Mouse (Mus musculus) forebrain, embryonic 12.5 days (tissue): ENCODE results near the gene St14. TPM values are rescaled to one million over a fixed set of nuclear protein-coding genes. Genes with fewer than 3 reads are reported as not detected.
"Not testable (repeated sequence)": the region's sequence is repeated elsewhere in the genome, so short reads cannot be mapped to it uniquely, and the experiment has no call there.

ENCODE experiments used
- ATAC-seq: fragments of 200-750 bp; cut with Nextera tagmentation; 2 replicates; pipeline ENCODE4 v1.8.0; 2017; ENCODE audit warnings: moderate TSS enrichment; ENCODE audit not compliant: low FRiP score
- H3K27ac ChIP-seq: fragments of 300-500 bp; sonication (generic); 2 replicates; pipeline ENCODE4 v1.5.1; 2016; ENCODE audit warnings: mild to moderate bottlenecking
- H3K27me3 ChIP-seq: fragments of 300-500 bp; sonication (generic); 2 replicates; pipeline ENCODE4 v1.6.1; 2016; ENCODE audit warnings: mild to moderate bottlenecking
- H3K36me3 ChIP-seq: fragments of 300-500 bp; sonication (generic); replicated peaks from 2 replicates; pipeline ENCODE4 v1.6.1; 2016; ENCODE audit warnings: mild to moderate bottlenecking
- H3K4me1 ChIP-seq: fragments of 300-500 bp; sonication (generic); 2 replicates; pipeline ENCODE4 v1.6.1; 2016
- H3K4me2 ChIP-seq: fragments of 300-500 bp; sonication (generic); 2 replicates; pipeline ENCODE4 v1.6.1; 2016; ENCODE audit warnings: mild to moderate bottlenecking, moderate library complexity
- H3K4me3 ChIP-seq: fragments of 300-500 bp; sonication (generic); replicated peaks from 2 replicates; pipeline ENCODE4 v1.5.1; 2016; ENCODE audit warnings: mild to moderate bottlenecking
- H3K9ac ChIP-seq: fragments of 300-500 bp; sonication (generic); 2 replicates; pipeline ENCODE4 v1.6.1; 2016; ENCODE audit warnings: mild to moderate bottlenecking
- H3K9me3 ChIP-seq: fragments of 300-500 bp; sonication (generic); 2 replicates; pipeline ENCODE4 v1.6.1; 2016
- WGBS: fragments of 180-500 bp; shearing (Covaris S2); methylation state at CpG from one replicate; pipeline ENCODE4 v1.1.7; 2016; 5-methylcytosine and 5-hydroxymethylcytosine counted together
- polyA plus RNA-seq: library from polyadenylated mRNA; unstranded; fragments of >200 nt; fragmentation: Nextera tagmentation; extraction: Ambion mirVana; gene quantifications from 2 replicates; pipeline ENCODE4 v1.2.1, GENCODE M21; 2016

Gene St14
- polyA plus RNA-seq, 1 experiment from 2014 or later, result 2.5 TPM

DNA sequence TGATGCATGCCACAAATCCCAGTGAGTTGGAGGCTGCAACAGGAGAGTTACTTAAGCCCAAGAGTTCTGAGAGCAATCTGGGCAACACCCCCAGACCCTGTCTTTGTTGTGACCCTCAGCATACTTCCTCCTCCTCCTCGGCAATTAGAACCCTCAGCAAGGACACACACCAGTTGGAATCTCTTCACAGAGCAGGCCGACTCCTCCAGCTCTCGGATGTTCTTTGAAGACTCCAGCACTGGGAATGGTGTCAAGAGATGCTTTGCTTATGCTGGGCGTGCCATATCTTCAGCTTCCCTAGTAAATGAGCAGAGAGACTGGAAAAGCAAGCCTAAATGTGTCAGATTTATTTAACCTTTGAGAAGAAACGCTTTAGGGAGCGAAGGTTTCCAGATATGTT lies 50.9 kb downstream of the St14 start:
- H3K27ac ChIP-seq, result no peak overlapping the region
- WGBS, result 84% methylated on average over 6 of the region's 6 CpGs
- H3K9me3 ChIP-seq, result no peaks in the 10 kb centered on the region
- peaks cover 4% of the 10 kb centered on the region; the same call in 1 of the 2 replicates for H3K4me1 ChIP-seq
- H3K27me3 ChIP-seq, result peaks cover 7% of the 10 kb centered on the region; the same call in 1 of the 2 replicates
- no peaks in the 10 kb centered on the region for H3K36me3 ChIP-seq
- H3K4me2 ChIP-seq, result no peak overlapping the region
- no peak for ATAC-seq
- no peak overlapping the region for H3K4me3 ChIP-seq
- no peak overlapping the region for H3K9ac ChIP-seq

DNA sequence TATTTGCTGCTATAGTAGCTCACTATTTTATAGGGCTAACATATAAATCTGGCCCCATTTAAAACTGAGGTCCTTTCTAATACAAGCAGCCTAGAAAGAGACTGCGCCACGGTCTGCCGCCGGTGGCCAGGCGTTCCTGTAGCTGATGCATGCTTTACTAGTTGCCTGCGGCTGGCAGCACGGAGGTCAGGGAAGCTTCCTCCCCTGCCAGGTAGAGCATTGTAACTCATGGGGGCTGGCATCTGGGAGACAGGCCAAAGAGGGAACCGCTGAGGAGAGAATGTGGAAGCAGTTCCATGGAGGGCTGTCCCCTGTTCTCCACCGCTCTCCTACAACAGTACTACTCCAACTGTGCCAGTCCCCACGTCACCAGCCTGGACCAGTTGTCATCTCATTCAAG lies 56.8 kb downstream of the St14 start:
- Histone ChIP-seq H3K36me3 (no peaks in the 10 kb centered on the region), H3K4me3 (no peak overlapping the region), H3K9ac (no peak overlapping the region), H3K27ac (no peak overlapping the region), H3K27me3 (no peaks in the 10 kb centered on the region), H3K4me2 (no peak overlapping the region), H3K9me3 (no peaks in the 10 kb centered on the region), H3K4me1 (no peaks in the 10 kb centered on the region)
- ATAC-seq, result no peak
- WGBS, result 90% methylated on average over 10 of the region's 10 CpGs

DNA sequence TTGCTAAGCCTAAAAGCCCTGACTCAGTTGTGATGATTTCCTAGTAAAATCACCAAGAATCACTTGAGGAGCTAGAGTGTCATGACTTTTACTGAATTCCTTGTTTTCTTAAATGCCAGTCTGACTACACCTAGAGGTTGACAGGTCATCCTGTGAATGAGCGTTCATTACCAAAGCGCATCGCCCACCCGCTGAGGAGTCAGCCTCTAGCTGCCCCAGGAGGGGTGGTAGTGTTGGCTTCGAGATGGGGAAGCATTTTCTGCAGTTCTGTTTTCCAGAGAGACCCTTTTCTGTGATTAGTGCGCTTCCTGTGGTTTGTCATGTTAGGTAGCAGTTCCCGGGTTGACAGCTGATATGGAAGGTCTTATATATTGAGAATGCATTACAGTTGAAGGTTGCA lies 57.9 kb downstream of the St14 start:
- H3K27me3 ChIP-seq, result no peaks in the 10 kb centered on the region
- no peaks in the 10 kb centered on the region for H3K9me3 ChIP-seq
- no peak overlapping the region for H3K9ac ChIP-seq
- no peak overlapping the region for H3K4me2 ChIP-seq
- no peaks in the 10 kb centered on the region for H3K4me1 ChIP-seq
- peaks cover 3% of the 10 kb centered on the region; the same call in 1 of the 2 replicates for H3K36me3 ChIP-seq
- no peak overlapping the region for H3K4me3 ChIP-seq
- no peak for ATAC-seq
- whole genome bisulfite sequencing, result 87% methylated on average over 7 of the region's 7 CpGs
- H3K27ac ChIP-seq, result no peak overlapping the region

DNA sequence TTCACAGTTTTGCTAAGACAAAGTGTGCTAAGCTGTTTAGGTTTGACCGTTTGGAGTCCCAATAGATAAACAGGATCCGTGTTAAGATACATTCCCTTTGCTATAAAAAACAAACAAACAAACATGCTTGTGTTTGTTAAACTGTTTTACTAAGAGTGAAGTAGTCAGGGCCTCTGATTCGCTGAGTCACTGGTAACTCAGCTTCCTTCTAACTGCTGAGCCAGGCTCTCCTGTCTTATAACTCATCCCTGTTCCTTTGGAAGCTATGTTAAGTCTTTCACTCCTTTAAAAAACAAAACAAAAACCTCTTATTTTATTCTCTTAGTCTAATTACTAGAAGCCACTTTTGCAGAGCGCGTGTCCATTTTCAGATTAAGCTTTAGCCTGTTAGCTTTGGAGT lies 59.4 kb downstream of the St14 start:
- Histone ChIP-seq H3K27ac (no peak overlapping the region), H3K4me3 (no peak overlapping the region), H3K4me2 (no peak overlapping the region), H3K4me1 (no peaks in the 10 kb centered on the region), H3K27me3 (no peaks in the 10 kb centered on the region), H3K36me3 (peaks cover 5% of the 10 kb centered on the region), H3K9ac (no peak overlapping the region), H3K9me3 (no peaks in the 10 kb centered on the region)
- ATAC-seq, result no peak
- WGBS, result 96% methylated on average over 5 of the region's 5 CpGs

DNA sequence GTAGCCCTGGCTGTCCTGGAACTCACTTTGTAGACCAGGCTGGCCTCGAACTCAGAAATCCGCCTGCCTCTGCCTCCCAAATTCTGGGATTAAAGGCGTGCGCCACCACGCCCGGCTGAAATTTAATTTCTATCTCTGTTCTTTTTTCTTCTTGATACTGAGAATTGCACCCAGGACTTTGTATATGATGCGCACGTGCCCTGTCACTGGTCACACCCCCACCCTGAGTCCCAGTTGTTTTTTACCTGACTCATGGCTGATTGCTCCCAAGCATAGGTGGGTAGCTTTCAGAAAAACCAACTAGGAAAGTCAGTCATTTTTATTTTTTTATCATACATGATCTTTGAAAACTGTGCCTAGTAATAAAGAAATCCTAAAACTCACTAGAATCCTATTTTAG lies 60.9 kb downstream of the St14 start:
- H3K27me3 ChIP-seq, result no peaks in the 10 kb centered on the region
- no peak overlapping the region for H3K27ac ChIP-seq
- no peak for ATAC-seq
- no peak overlapping the region for H3K4me2 ChIP-seq
- no peaks in the 10 kb centered on the region for H3K9me3 ChIP-seq
- no peaks in the 10 kb centered on the region for H3K4me1 ChIP-seq
- peaks cover 13% of the 10 kb centered on the region for H3K36me3 ChIP-seq
- no peak overlapping the region for H3K4me3 ChIP-seq
- no peak overlapping the region for H3K9ac ChIP-seq
- WGBS, result 97% methylated on average over 8 of the region's 8 CpGs

DNA sequence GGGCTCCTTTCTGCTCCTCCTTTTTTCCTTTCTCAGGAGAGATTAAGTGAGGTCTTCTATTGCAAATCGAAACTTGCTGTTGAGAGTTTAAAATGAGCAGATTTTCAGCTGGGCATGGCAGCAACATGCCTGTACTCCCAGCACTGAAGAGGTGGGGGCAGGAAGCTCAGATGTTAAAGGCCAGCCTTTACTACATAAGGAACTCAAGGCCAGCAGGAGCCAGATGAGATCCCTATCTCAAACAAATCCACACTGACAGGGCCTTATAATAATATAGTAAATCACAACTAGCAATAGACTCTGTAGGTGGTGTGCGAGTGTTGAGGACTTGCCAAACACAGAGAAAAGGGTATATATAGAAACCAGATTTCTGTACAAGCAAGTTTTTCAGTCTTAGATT lies 72.9 kb downstream of the St14 start:
- WGBS, result 87% methylated on average over 2 of the region's 2 CpGs
- Histone ChIP-seq H3K27me3 (no peaks in the 10 kb centered on the region), H3K9ac (no peak overlapping the region), H3K4me1 (no peaks in the 10 kb centered on the region), H3K9me3 (no peaks in the 10 kb centered on the region), H3K36me3 (peaks cover 23% of the 10 kb centered on the region), H3K4me2 (no peak overlapping the region), H3K27ac (no peak overlapping the region), H3K4me3 (no peak overlapping the region)
- no peak for ATAC-seq

DNA sequence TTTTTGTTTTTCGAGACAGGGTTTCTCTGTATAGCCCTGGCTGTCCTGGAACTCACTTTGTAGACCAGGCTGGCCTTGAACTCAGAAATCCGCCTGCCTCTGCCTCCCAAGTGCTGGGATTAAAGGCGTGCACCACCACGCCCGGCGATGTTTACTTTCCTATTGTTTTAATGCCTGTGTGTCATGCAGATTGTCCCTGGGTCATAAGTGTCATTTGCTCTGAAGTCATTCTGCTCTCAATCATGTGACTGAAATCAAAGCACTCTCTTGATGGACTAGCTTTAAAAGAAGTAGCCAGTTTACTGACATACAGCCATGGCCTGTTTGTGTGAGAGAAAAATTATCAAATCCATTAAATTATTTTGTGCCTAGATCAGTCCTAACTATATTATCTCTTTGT lies 80.1 kb downstream of the St14 start:
- H3K4me2 ChIP-seq, H3K4me3 ChIP-seq, H3K4me1 ChIP-seq, H3K9me3 ChIP-seq, H3K27ac ChIP-seq, H3K27me3 ChIP-seq, ATAC-seq, H3K9ac ChIP-seq: not testable (repeated sequence)
- peaks cover 11% of the 10 kb centered on the region for H3K36me3 ChIP-seq
- WGBS, result 91% methylated on average over 6 of the region's 6 CpGs

DNA sequence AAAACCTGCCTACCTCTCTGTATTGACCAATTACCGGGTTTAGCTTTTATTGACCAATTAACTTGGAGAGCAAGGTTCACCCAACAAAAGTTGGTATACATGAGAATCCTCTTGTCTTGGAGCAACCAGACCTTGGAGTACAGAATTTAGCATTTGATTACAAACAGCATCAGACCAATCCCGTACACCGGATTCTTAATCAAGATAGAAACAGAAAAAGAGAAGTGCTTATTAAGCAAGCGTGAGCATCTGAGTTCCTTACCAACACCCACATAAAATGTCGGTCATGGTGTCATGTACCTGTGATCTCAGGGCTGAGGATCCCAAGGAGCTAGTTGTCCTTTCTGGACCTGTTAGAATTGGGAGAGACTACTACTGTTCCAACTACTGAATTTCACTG lies 81.4 kb downstream of the St14 start:
- no peak overlapping the region for H3K4me3 ChIP-seq
- H3K9me3 ChIP-seq, result no peaks in the 10 kb centered on the region
- no peak for ATAC-seq
- no peak overlapping the region for H3K27ac ChIP-seq
- H3K4me1 ChIP-seq, result no peaks in the 10 kb centered on the region
- H3K36me3 ChIP-seq, result peaks cover 11% of the 10 kb centered on the region
- no peaks in the 10 kb centered on the region for H3K27me3 ChIP-seq
- 92% methylated on average over 5 of the region's 5 CpGs for WGBS
- H3K4me2 ChIP-seq, result no peak overlapping the region
- H3K9ac ChIP-seq, result no peak overlapping the region

Other genes starting within 250 kb of the St14 start
- gene Adamts15, start 209.4 kb downstream of the St14 start, polyA plus RNA-seq, result 7.1 and 7.2 TPM in 2 replicates
- gene Adamts8, start 189.3 kb downstream of the St14 start, polyA plus RNA-seq, result 0.54 and 0.60 TPM in 2 replicates
- gene Zbtb44, start 101.2 kb downstream of the St14 start, polyA plus RNA-seq, result 6.0 and 6.1 TPM in 2 replicates
- 213 and 223 TPM in 2 replicates for gene Aplp2, start 80.0 kb upstream of the St14 start, polyA plus RNA-seq
- gene Prdm10, start 148.7 kb upstream of the St14 start, polyA plus RNA-seq, result 10.7 and 11.0 TPM in 2 replicates